Mouse (Mus musculus): Measurements from ENCODE around the gene Elmod3. TPM values are rescaled to one million over a fixed set of nuclear protein-coding genes. Genes with fewer than 3 reads are reported as not detected.

Gene Elmod3
- total and polyA plus RNA-seq, 2 experiments from 2014 or later, result 16.0 to 18.3 TPM

- DNase-seq (ENCODE audit: low spot score) (peak; percentile 15), ATAC-seq (ENCODE audit: low FRiP score) (no peak)
- Histone ChIP-seq H3K27me3 (ENCODE audit: insufficient read depth, low read length) (no peaks in the 10 kb centered on the region), H3K4me1 (ENCODE audit: insufficient read depth, low read length) (no peaks in the 10 kb centered on the region), H3K4me3 (ENCODE audit: low read depth, low read length) (no peak overlapping the region), H3K9me3 (ENCODE audit: low read length) (no peaks in the 10 kb centered on the region), H3K27ac (ENCODE audit: low read depth, low read length) (no peak overlapping the region), H3K9ac (replicated peaks; ENCODE audit: low read length, poor library complexity, severe bottlenecking) (no peak overlapping the region), H3K36me3 (ENCODE audit: insufficient read depth, low read length) (peaks cover 16% of the 10 kb centered on the region), H3K4me2 (ENCODE audit: low read depth, low read length, poor library complexity, severe bottlenecking) (no peak overlapping the region)
- TF ChIP-seq CTCF (IDR thresholded peaks at IDR 0.05), result no peak
- 47% methylated on average over 3 of the region's 3 CpGs for WGBS
Observed at GRCm38 (mm10) chr6:72571826-72572225, 26.4 kb downstream of the Elmod3 start.

- no peak for ATAC-seq (ENCODE audit: low FRiP score)
- WGBS, result 86% methylated on average over 10 of the region's 10 CpGs
- no peak for TF ChIP-seq CTCF (IDR thresholded peaks at IDR 0.05)
Observed at GRCm38 (mm10) chr6:72570644-72571397, 27.4 kb downstream of the Elmod3 start.

DNA sequence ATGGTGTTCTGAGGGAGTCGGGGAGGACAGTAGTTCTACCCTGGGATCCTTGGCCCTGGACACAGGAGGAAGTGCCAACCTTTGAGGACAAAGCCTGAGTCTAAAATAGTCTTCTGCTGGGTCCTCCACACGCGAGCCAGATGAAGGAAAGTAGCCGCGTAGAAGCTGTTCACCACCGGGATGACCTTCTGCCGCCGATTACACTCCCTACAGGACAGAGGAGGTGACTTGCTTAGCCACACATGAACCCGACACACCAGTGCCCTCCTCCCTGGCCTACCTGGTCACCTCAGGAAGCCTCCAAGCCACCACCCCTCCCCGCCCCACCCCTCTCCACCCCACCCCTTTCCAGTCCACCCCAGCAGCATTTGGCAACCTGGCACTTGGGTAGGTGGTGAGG is 29.5 kb downstream of the Elmod3 start:
- 91% methylated on average over 10 of the region's 10 CpGs for WGBS
- H3K4me2 ChIP-seq (ENCODE audit: low read depth, low read length, poor library complexity, severe bottlenecking), result no peak overlapping the region
- ATAC-seq (ENCODE audit: low FRiP score), result no peak
- no peaks in the 10 kb centered on the region for H3K4me1 ChIP-seq (ENCODE audit: insufficient read depth, low read length)
- H3K27me3 ChIP-seq (ENCODE audit: insufficient read depth, low read length), result no peaks in the 10 kb centered on the region
- no peak overlapping the region for H3K9ac ChIP-seq (replicated peaks; ENCODE audit: low read length, poor library complexity, severe bottlenecking)
- H3K27ac ChIP-seq (ENCODE audit: low read depth, low read length), result no peak overlapping the region
- peaks cover 6% of the 10 kb centered on the region for H3K36me3 ChIP-seq (ENCODE audit: insufficient read depth, low read length)
- H3K9me3 ChIP-seq (ENCODE audit: low read length), result no peaks in the 10 kb centered on the region
- TF ChIP-seq CTCF (IDR thresholded peaks at IDR 0.05), result no peak
- H3K4me3 ChIP-seq (ENCODE audit: low read depth, low read length), result no peak overlapping the region
- DNase-seq (ENCODE audit: low spot score), result no peak

More at GRCm38 (mm10) chr6:72570644-72571397, 27.4 kb downstream of the Elmod3 start:
- Histone ChIP-seq H3K27ac (ENCODE audit: low read depth, low read length) (no peak overlapping the region), H3K9me3 (ENCODE audit: low read length) (no peaks in the 10 kb centered on the region), H3K27me3 (ENCODE audit: insufficient read depth, low read length) (no peaks in the 10 kb centered on the region), H3K4me2 (ENCODE audit: low read depth, low read length, poor library complexity, severe bottlenecking) (no peak overlapping the region), H3K4me1 (ENCODE audit: insufficient read depth, low read length) (no peaks in the 10 kb centered on the region), H3K4me3 (ENCODE audit: low read depth, low read length) (no peak overlapping the region), H3K36me3 (ENCODE audit: insufficient read depth, low read length) (peaks cover 15% of the 10 kb centered on the region), H3K9ac (replicated peaks; ENCODE audit: low read length, poor library complexity, severe bottlenecking) (no peak overlapping the region)
- peak; percentile 20 for DNase-seq (ENCODE audit: low spot score)

GRCm38 (mm10) chr6:72567508-72567907 is 30.7 kb downstream of the Elmod3 start:
- no peak overlapping the region for H3K9ac ChIP-seq (replicated peaks; ENCODE audit: low read length, poor library complexity, severe bottlenecking)
- WGBS, result 89% methylated on average over 5 of the region's 5 CpGs
- TF ChIP-seq CTCF (IDR thresholded peaks at IDR 0.05), result no peak

GRCm38 (mm10) chr6:72566044-72566443 is 32.2 kb downstream of the Elmod3 start:
- Histone ChIP-seq H3K4me2 (ENCODE audit: low read depth, low read length, poor library complexity, severe bottlenecking) (no peak overlapping the region), H3K4me3 (ENCODE audit: low read depth, low read length) (no peak overlapping the region), H3K36me3 (ENCODE audit: insufficient read depth, low read length) (peaks cover 6% of the 10 kb centered on the region; the same call in 1 of the 2 replicates), H3K9ac (replicated peaks; ENCODE audit: low read length, poor library complexity, severe bottlenecking) (0 out of 2 replicates have a peak overlapping the region, but pooled peaks have one; percentile 8), H3K27ac (ENCODE audit: low read depth, low read length) (peak overlapping the region; percentile 33), H3K27me3 (ENCODE audit: insufficient read depth, low read length) (no peaks in the 10 kb centered on the region), H3K9me3 (ENCODE audit: low read length) (no peaks in the 10 kb centered on the region), H3K4me1 (ENCODE audit: insufficient read depth, low read length) (no peaks in the 10 kb centered on the region)
- ATAC-seq (ENCODE audit: low FRiP score), result peak; percentile 86
- TF ChIP-seq CTCF (IDR thresholded peaks at IDR 0.05), result peak; percentile 96
- peak; percentile 92 for DNase-seq (ENCODE audit: low spot score)
- 3% methylated on average over 4 of the region's 4 CpGs for WGBS

More at GRCm38 (mm10) chr6:72567508-72567907, 30.7 kb downstream of the Elmod3 start:
- no peak overlapping the region for H3K4me3 ChIP-seq (ENCODE audit: low read depth, low read length)
- H3K36me3 ChIP-seq (ENCODE audit: insufficient read depth, low read length), result peaks cover 6% of the 10 kb centered on the region; the same call in 1 of the 2 replicates
- no peak overlapping the region for H3K27ac ChIP-seq (ENCODE audit: low read depth, low read length)
- H3K4me1 ChIP-seq (ENCODE audit: insufficient read depth, low read length), result no peaks in the 10 kb centered on the region
- DNase-seq (ENCODE audit: low spot score) (no peak), ATAC-seq (ENCODE audit: low FRiP score) (no peak)
- H3K27me3 ChIP-seq (ENCODE audit: insufficient read depth, low read length), result no peaks in the 10 kb centered on the region
- H3K4me2 ChIP-seq (ENCODE audit: low read depth, low read length, poor library complexity, severe bottlenecking), result no peak overlapping the region
- H3K9me3 ChIP-seq (ENCODE audit: low read length), result no peaks in the 10 kb centered on the region

DNA sequence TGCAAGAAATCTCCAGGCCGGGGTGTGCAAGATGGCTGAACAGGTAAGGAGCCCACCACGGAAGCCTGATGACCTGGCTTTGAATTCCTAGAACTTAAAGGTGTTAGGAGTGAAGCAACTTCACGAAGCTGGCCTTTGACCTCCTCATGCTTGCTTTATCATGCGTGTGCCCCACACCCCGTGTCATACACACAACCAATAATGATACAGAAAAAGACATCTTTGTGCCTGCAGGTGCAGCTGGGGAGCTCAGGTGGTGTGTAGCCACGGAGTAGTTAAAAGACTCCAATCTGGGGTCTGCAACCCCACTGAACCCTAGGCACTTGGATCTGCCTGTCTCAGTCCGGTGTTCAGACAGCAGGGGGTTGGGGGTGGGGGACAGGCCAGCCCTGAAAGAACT is 32.7 kb downstream of the Elmod3 start:
- Histone ChIP-seq H3K4me3 (ENCODE audit: low read depth, low read length) (no peak overlapping the region), H3K27ac (ENCODE audit: low read depth, low read length) (peak overlapping the region; percentile 33), H3K4me2 (ENCODE audit: low read depth, low read length, poor library complexity, severe bottlenecking) (no peak overlapping the region), H3K9ac (replicated peaks; ENCODE audit: low read length, poor library complexity, severe bottlenecking) (no peak overlapping the region), H3K36me3 (ENCODE audit: insufficient read depth, low read length) (peaks cover 6% of the 10 kb centered on the region; the same call in 1 of the 2 replicates), H3K27me3 (ENCODE audit: insufficient read depth, low read length) (no peaks in the 10 kb centered on the region), H3K9me3 (ENCODE audit: low read length) (no peaks in the 10 kb centered on the region), H3K4me1 (ENCODE audit: insufficient read depth, low read length) (no peaks in the 10 kb centered on the region)
- no peak for TF ChIP-seq CTCF (IDR thresholded peaks at IDR 0.05)
- 75% methylated on average over 7 of the region's 7 CpGs for WGBS
- ATAC-seq (ENCODE audit: low FRiP score) (peak; percentile 38), DNase-seq (ENCODE audit: low spot score) (no peak)

Data from midbrain, postnatal 0 days (tissue).